Mouse (Mus musculus) kidney, adult 9 months (tissue): ENCODE data around the gene Mfsd2a.
A peak's percentile ranks its signal among the peaks of the same experiment; 100 is the strongest.

Experiments
- DNase-seq: peaks from one replicate; pipeline ENCODE4 v3.0.0; 2022

Gene Mfsd2a

GRCm38 (mm10) chr4:122976885-122977284, 15.9 kb upstream of the Mfsd2a start:
- DNase-seq: no peak

- peak; percentile 82 for DNase-seq
Measured at GRCm38 (mm10) chr4:122974976-122975520, 14.1 kb upstream of the Mfsd2a start.

- DNase-seq: no peak
Measured at GRCm38 (mm10) chr4:122972056-122972455, 11.1 kb upstream of the Mfsd2a start.

- no peak for DNase-seq
Measured at GRCm38 (mm10) chr4:122971646-122972045, 10.7 kb upstream of the Mfsd2a start.

- DNase-seq: peak; percentile 94
Measured at GRCm38 (mm10) chr4:122971191-122971590, 10.2 kb upstream of the Mfsd2a start.

- DNase-seq: no peak
Measured at GRCm38 (mm10) chr4:122968106-122968505, 7.1 kb upstream of the Mfsd2a start.

- DNase-seq: no peak
Measured at GRCm38 (mm10) chr4:122962751-122963150, 1.8 kb upstream of the Mfsd2a start.

GRCm38 (mm10) chr4:122961589-122961988, 601 bp upstream of the Mfsd2a start:
- no peak for DNase-seq

GRCm38 (mm10) chr4:122960321-122961099, 478 bp downstream of the Mfsd2a start:
- no peak for DNase-seq

GRCm38 (mm10) chr4:122959816-122960215, 1.2 kb downstream of the Mfsd2a start:
- DNase-seq: no peak

GRCm38 (mm10) chr4:122958491-122959031, 2.4 kb downstream of the Mfsd2a start:
- DNase-seq: no peak

GRCm38 (mm10) chr4:122956301-122956700, 4.7 kb downstream of the Mfsd2a start:
- no peak for DNase-seq

GRCm38 (mm10) chr4:122955412-122956136, 5.4 kb downstream of the Mfsd2a start:
- peak; percentile 95 for DNase-seq

GRCm38 (mm10) chr4:122954680-122955411, 6.1 kb downstream of the Mfsd2a start:
- DNase-seq: no peak

- DNase-seq: no peak
Measured at GRCm38 (mm10) chr4:122949096-122949495, 11.9 kb downstream of the Mfsd2a start.

GRCm38 (mm10) chr4:122947223-122947622, 13.8 kb downstream of the Mfsd2a start:
- DNase-seq: no peak

- peak; percentile 31 for DNase-seq
Measured at GRCm38 (mm10) chr4:122944408-122944807, 16.6 kb downstream of the Mfsd2a start.

GRCm38 (mm10) chr4:122939048-122939796, 21.8 kb downstream of the Mfsd2a start:
- DNase-seq: no peak

- DNase-seq: no peak
Measured at GRCm38 (mm10) chr4:122937489-122937888, 23.5 kb downstream of the Mfsd2a start.

GRCm38 (mm10) chr4:122935466-122936099, 25.4 kb downstream of the Mfsd2a start:
- no peak for DNase-seq

- DNase-seq: peak; percentile 33
Measured at GRCm38 (mm10) chr4:122933857-122934256, 27.1 kb downstream of the Mfsd2a start.
